In genomic region chr16:29907331-29907730, GRCm38 (mm10) we compare ENCODE assay signal across 26 mouse cellular contexts.
DNase-seq lines count a peak whose midpoint lies in the region; ATAC-seq and TF ChIP-seq lines count a peak whose summit lies in the region.
"Had no signal": no experiment of that assay in that cellular context is flagged by ENCODE, and none has a peak within 500 bp of the region (broad histone marks: within the 10 kb centered on the region; RNA-seq: fewer than 3 reads in every experiment).

No protein-coding gene starts in this region.

- intact Hi-C loops in left cerebral cortex, postnatal 10 days (cut with DNase I), result no loop called here

- H3K27me3 ChIP-seq in forebrain, embryonic 10.5 days (ENCODE audit: poor library complexity, severe bottlenecking), result peaks cover 92% of the 10 kb centered on the region
- no peaks in the 10 kb centered on the region for H3K27me3 ChIP-seq in forebrain, postnatal 0 days (ENCODE audit: insufficient read depth, low read length)
- no peaks in the 10 kb centered on the region for H3K27me3 ChIP-seq in lung, embryonic 16.5 days (ENCODE audit: control insufficient read depth, insufficient read depth, low read depth, low read length)
- H3K27me3 ChIP-seq in limb, embryonic 10.5 days (ENCODE audit: low read depth, poor library complexity, severe bottlenecking), result no peaks in the 10 kb centered on the region
- H3K27me3 ChIP-seq: embryonic facial prominence, embryonic 12.5 days; intestine, embryonic 15.5 days had no signal

- TF ChIP-seq CTCF in forebrain, postnatal 0 days (IDR thresholded peaks at IDR 0.05; ENCODE audit: low read depth), result no peak
- TF ChIP-seq CTCF in lung, adult 2 months (IDR thresholded peaks at IDR 0.05; ENCODE audit: insufficient read depth, low read length), result no peak

- H3K9me3 ChIP-seq in forebrain, embryonic 10.5 days, result peaks cover 10% of the 10 kb centered on the region
- no peaks in the 10 kb centered on the region for H3K9me3 ChIP-seq in forebrain, postnatal 0 days (ENCODE audit: low read length)
- no peaks in the 10 kb centered on the region for H3K9me3 ChIP-seq in lung, embryonic 16.5 days (ENCODE audit: control insufficient read depth, low read length)
- H3K9me3 ChIP-seq in limb, embryonic 10.5 days (replicated peaks), result peaks cover 6% of the 10 kb centered on the region; the same call in 1 of the 2 replicates
- H3K9me3 ChIP-seq: embryonic facial prominence, embryonic 12.5 days; heart, embryonic 15.5 days; hindbrain, embryonic 12.5 days; intestine, embryonic 15.5 days had no signal

- no peak overlapping the region for H3K4me2 ChIP-seq in forebrain, postnatal 0 days (ENCODE audit: low read depth)
- H3K4me2 ChIP-seq in lung, embryonic 16.5 days (ENCODE audit: low read depth, low read length), result no peak overlapping the region
- H3K4me2 ChIP-seq: embryonic facial prominence, embryonic 12.5 days; forebrain, embryonic 12.5 days; heart, embryonic 15.5 days; hindbrain, embryonic 12.5 days; intestine, embryonic 15.5 days had no signal

- no peak for DNase-seq in forebrain, embryonic 10.5 days (ENCODE audit: extremely low spot score, low spot score)
- no peak for DNase-seq in forebrain, postnatal 0 days
- no peak for DNase-seq in lung, adult 2 months
- DNase-seq in Muller cell, postnatal 12 days (ENCODE audit: inconsistent ontology term), result peak; percentile 46
- DNase-seq in limb, embryonic 10.5 days (ENCODE audit: low spot score), result peak; percentile 42
- no peak for DNase-seq in left cerebral cortex, postnatal 10 days (ENCODE audit: extremely low spot score in 1 of 2, low spot score in 2 of 2)
- DNase-seq: adrenal gland, postnatal 36 days; cerebellum, adult 18-20 months; cerebellum, postnatal 10 days; heart, postnatal 36 days; kidney, adult 2 months; kidney, postnatal 36 days; right cerebral cortex, postnatal 25 days; thymus, postnatal 25 days had no signal

- no peak for ATAC-seq in forebrain, postnatal 0 days
- ATAC-seq in lung, embryonic 16.5 days (ENCODE audit: low read depth), result peak; percentile 35; the same call in 1 of the 2 replicates
- no peak for ATAC-seq in megakaryocyte, adult 5-6 weeks (ENCODE audit: poor library complexity, severe bottlenecking)
- ATAC-seq: hindbrain, postnatal 0 days; intestine, embryonic 15.5 days; midbrain, embryonic 16.5 days had no signal

- no peak overlapping the region for H3K9ac ChIP-seq in forebrain, postnatal 0 days
- H3K9ac ChIP-seq in lung, embryonic 16.5 days (ENCODE audit: low read length), result no peak overlapping the region
- H3K9ac ChIP-seq: embryonic facial prominence, embryonic 12.5 days; forebrain, embryonic 12.5 days; heart, embryonic 15.5 days; hindbrain, embryonic 12.5 days; intestine, embryonic 15.5 days had no signal

- 71% methylated on average over 7 of the region's 7 CpGs for WGBS in forebrain, embryonic 10.5 days
- WGBS in forebrain, postnatal 0 days, result 71% methylated on average over 7 of the region's 7 CpGs
- WGBS in lung, embryonic 16.5 days, result 58% methylated on average over 7 of the region's 7 CpGs
- whole genome bisulfite sequencing in lung, adult 2 months, result 80% methylated on average over 7 of the region's 7 CpGs
- 29% methylated on average over 7 of the region's 7 CpGs for WGBS in limb, embryonic 10.5 days

- H3K4me3 ChIP-seq in forebrain, embryonic 10.5 days, result no peak overlapping the region
- H3K4me3 ChIP-seq in forebrain, postnatal 0 days (ENCODE audit: low read depth, low read length), result no peak overlapping the region
- no peak overlapping the region for H3K4me3 ChIP-seq in lung, embryonic 16.5 days (ENCODE audit: low read length)
- no peak overlapping the region for H3K4me3 ChIP-seq in lung, adult 2 months (replicated peaks; ENCODE audit: extremely low read depth, low read depth, low read length)
- no peak overlapping the region for H3K4me3 ChIP-seq in limb, embryonic 10.5 days
- H3K4me3 ChIP-seq: embryonic facial prominence, embryonic 12.5 days; forebrain, embryonic 12.5 days; heart, embryonic 15.5 days; hindbrain, embryonic 12.5 days; intestine, embryonic 15.5 days; layer of hippocampus, adult 2 months; left cerebral cortex, adult 2 months had no signal

- TF ChIP-seq POLR2A in lung, adult 2 months (IDR thresholded peaks at IDR 0.05; ENCODE audit: borderline replicate concordance, extremely low read depth, low read depth, low read length), result no peak

- H3K27ac ChIP-seq in forebrain, embryonic 10.5 days, result peak overlapping the region; percentile 64
- no peak overlapping the region for H3K27ac ChIP-seq in forebrain, postnatal 0 days (ENCODE audit: low read depth, low read length)
- no peak overlapping the region for H3K27ac ChIP-seq in lung, embryonic 16.5 days (ENCODE audit: low read length)
- H3K27ac ChIP-seq in limb, embryonic 10.5 days, result peak overlapping the region; percentile 70
- H3K27ac ChIP-seq: embryonic facial prominence, embryonic 12.5 days; forebrain, embryonic 12.5 days; heart, embryonic 15.5 days; hindbrain, embryonic 12.5 days; hindbrain, postnatal 0 days; intestine, embryonic 15.5 days; layer of hippocampus, adult 2 months; left cerebral cortex, adult 2 months; macrophage had no signal

- peaks cover 77% of the 10 kb centered on the region for H3K4me1 ChIP-seq in forebrain, embryonic 10.5 days
- H3K4me1 ChIP-seq in forebrain, postnatal 0 days (ENCODE audit: insufficient read depth), result no peaks in the 10 kb centered on the region
- H3K4me1 ChIP-seq in lung, embryonic 16.5 days (replicated peaks; ENCODE audit: control insufficient read depth, insufficient read depth, low read length), result peaks cover 27% of the 10 kb centered on the region
- 0 out of 2 replicates have a peak, but pooled peaks cover 3% of the 10 kb centered on the region for H3K4me1 ChIP-seq in lung, adult 2 months (ENCODE audit: control insufficient read depth, insufficient read depth, low read length)
- H3K4me1 ChIP-seq in limb, embryonic 10.5 days, result peaks cover 71% of the 10 kb centered on the region
- H3K4me1 ChIP-seq: heart, embryonic 15.5 days had no signal

- H3K36me3 ChIP-seq in forebrain, embryonic 10.5 days (replicated peaks), result no peaks in the 10 kb centered on the region
- no peaks in the 10 kb centered on the region for H3K36me3 ChIP-seq in forebrain, postnatal 0 days (ENCODE audit: insufficient read depth)
- no peaks in the 10 kb centered on the region for H3K36me3 ChIP-seq in lung, embryonic 16.5 days (ENCODE audit: control insufficient read depth, insufficient read depth, low read length)
- no peaks in the 10 kb centered on the region for H3K36me3 ChIP-seq in limb, embryonic 10.5 days
- H3K36me3 ChIP-seq: embryonic facial prominence, embryonic 12.5 days; forebrain, embryonic 12.5 days; heart, embryonic 15.5 days; hindbrain, embryonic 12.5 days; intestine, embryonic 15.5 days had no signal

Comparison
In these comparisons a context has a peak if more than half of its experiments do, and no peak if none do; other contexts are left out.
1. H3K27ac ChIP-seq: peak in forebrain, embryonic 10.5 days (single experiment) and limb, embryonic 10.5 days (single experiment); none in forebrain, postnatal 0 days (single experiment) and lung, embryonic 16.5 days (single experiment).
2. DNase-seq: peak in Muller cell, postnatal 12 days (single experiment) and limb, embryonic 10.5 days (single experiment); none in forebrain, embryonic 10.5 days (single experiment), forebrain, postnatal 0 days (single experiment), lung, adult 2 months (single experiment) and left cerebral cortex, postnatal 10 days (0 of 2).